In the genomic region with DNA sequence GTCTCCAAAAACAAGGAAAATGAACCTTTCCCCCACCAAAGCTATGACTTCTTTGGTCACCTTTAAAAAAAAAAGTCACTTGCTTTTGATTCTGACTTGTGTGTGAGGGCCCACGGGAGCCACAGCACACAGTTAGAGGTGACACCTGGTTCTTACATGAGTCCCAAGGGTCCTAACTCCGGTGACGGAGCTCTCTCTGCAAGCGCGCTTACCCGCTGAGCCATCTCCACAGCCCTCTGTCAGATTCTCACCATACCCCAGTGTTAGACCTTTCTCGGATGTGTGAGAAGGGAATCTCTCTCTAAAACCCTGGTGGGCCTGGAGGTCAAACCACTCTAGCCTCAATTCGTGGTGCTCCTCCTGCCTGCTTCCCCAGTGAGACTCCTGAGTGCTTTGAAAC, we compare ENCODE assay signal across 14 mouse cellular contexts. TPM values are rescaled to one million over a fixed set of nuclear protein-coding genes. Genes with fewer than 3 reads are reported as not detected.
DNase-seq lines count a peak whose midpoint lies in the region; ATAC-seq and TF ChIP-seq lines count a peak whose summit lies in the region.
"Had no signal": no experiment of that assay in that cellular context is flagged by ENCODE, and none has a peak within 500 bp of the region (broad histone marks: within the 10 kb centered on the region; RNA-seq: fewer than 3 reads in every experiment).

No protein-coding gene starts in this region.

- H3K4me3 ChIP-seq in gastrocnemius, adult 2 months: peak overlapping the region; percentile 60
- no peak overlapping the region for H3K4me3 ChIP-seq in kidney, adult 2 months (ENCODE audit: insufficient read depth, low read depth, low read length)
- H3K4me3 ChIP-seq in lung, embryonic 16.5 days (ENCODE audit: low read length): no peak overlapping the region
- H3K4me3 ChIP-seq in lung, adult 2 months (replicated peaks; ENCODE audit: extremely low read depth, low read depth, low read length): no peak overlapping the region
- peak overlapping the region; percentile 52; the same call in 1 of the 2 replicates for H3K4me3 ChIP-seq in macrophage (ENCODE audit: inconsistent target)
- no peak overlapping the region for H3K4me3 ChIP-seq in midbrain, embryonic 10.5 days
- H3K4me3 ChIP-seq: forebrain, embryonic 15.5 days; hindbrain, embryonic 15.5 days; limb, embryonic 13.5 days; midbrain, embryonic 12.5 days had no signal

- no peak for TF ChIP-seq POLR2A in kidney, adult 2 months (IDR thresholded peaks at IDR 0.05; ENCODE audit: low read depth, low read length)
- no peak for TF ChIP-seq POLR2A in lung, adult 2 months (IDR thresholded peaks at IDR 0.05; ENCODE audit: borderline replicate concordance, extremely low read depth, low read depth, low read length)

- no peaks in the 10 kb centered on the region; the same call in 1 of the 2 replicates for H3K36me3 ChIP-seq in kidney, adult 2 months (ENCODE audit: control insufficient read depth, insufficient read depth, low read length)
- H3K36me3 ChIP-seq in lung, embryonic 16.5 days (ENCODE audit: control insufficient read depth, insufficient read depth, low read length): peaks cover 10% of the 10 kb centered on the region
- peaks cover 10% of the 10 kb centered on the region for H3K36me3 ChIP-seq in macrophage (ENCODE audit: inconsistent target)
- peaks cover 68% of the 10 kb centered on the region for H3K36me3 ChIP-seq in midbrain, embryonic 10.5 days

- intact Hi-C loops in gastrocnemius, adult 2 months (cut with DNase I): no loop called here

- no peaks in the 10 kb centered on the region for H3K27me3 ChIP-seq in kidney, adult 2 months (replicated peaks; ENCODE audit: control insufficient read depth, insufficient read depth, low read length)
- no peaks in the 10 kb centered on the region for H3K27me3 ChIP-seq in lung, embryonic 16.5 days (ENCODE audit: control insufficient read depth, insufficient read depth, low read depth, low read length)
- H3K27me3 ChIP-seq in midbrain, embryonic 10.5 days (ENCODE audit: low read depth, poor library complexity, severe bottlenecking): no peaks in the 10 kb centered on the region
- H3K27me3 ChIP-seq: forebrain, embryonic 15.5 days; hindbrain, embryonic 15.5 days; limb, embryonic 13.5 days; midbrain, embryonic 12.5 days had no signal

- ATAC-seq in lung, embryonic 16.5 days (ENCODE audit: low read depth): no peak
- ATAC-seq: forebrain, embryonic 15.5 days had no signal

- no peak overlapping the region for H3K9ac ChIP-seq in lung, embryonic 16.5 days (ENCODE audit: low read length)
- H3K9ac ChIP-seq: forebrain, embryonic 15.5 days; hindbrain, embryonic 15.5 days; limb, embryonic 13.5 days; midbrain, embryonic 12.5 days had no signal

- no peak for DNase-seq in gastrocnemius, adult 2 months
- DNase-seq in gastrocnemius, postnatal 4 days (ENCODE audit: low spot score in 2 of 2): no peak
- DNase-seq in kidney, adult 2 months: no peak
- no peak for DNase-seq in kidney, adult 8-10 months
- no peak for DNase-seq in lung, adult 2 months
- DNase-seq in midbrain, embryonic 10.5 days (ENCODE audit: low spot score): no peak
- DNase-seq: cerebellum, postnatal 14 days; layer of hippocampus, adult 9-11 months had no signal

- H3K79me2 ChIP-seq in macrophage (ENCODE audit: inconsistent target): peaks cover 100% of the 10 kb centered on the region

- 83% methylated on average over 8 of the region's 8 CpGs for WGBS in kidney, adult 2 months
- 90% methylated on average over 8 of the region's 8 CpGs for WGBS in lung, embryonic 16.5 days
- 78% methylated on average over 8 of the region's 8 CpGs for WGBS in lung, adult 2 months
- WGBS in macrophage (ENCODE audit: missing documents): 69% methylated on average over 8 of the region's 8 CpGs
- 94% methylated on average over 8 of the region's 8 CpGs for WGBS in midbrain, embryonic 10.5 days

- H3K4me2 ChIP-seq in lung, embryonic 16.5 days (ENCODE audit: low read depth, low read length): no peak overlapping the region
- H3K4me2 ChIP-seq: forebrain, embryonic 15.5 days; hindbrain, embryonic 15.5 days; limb, embryonic 13.5 days; midbrain, embryonic 12.5 days had no signal

- TF ChIP-seq CTCF in gastrocnemius, adult 2 months (IDR thresholded peaks at IDR 0.05): no peak
- no peak for TF ChIP-seq CTCF in kidney, adult 2 months (conservative IDR thresholded peaks at IDR 0.05; ENCODE audit: insufficient read depth, insufficient read length, low read depth, low read length)
- TF ChIP-seq CTCF in lung, adult 2 months (IDR thresholded peaks at IDR 0.05; ENCODE audit: insufficient read depth, low read length): no peak

- no peaks in the 10 kb centered on the region for H3K9me3 ChIP-seq in lung, embryonic 16.5 days (ENCODE audit: control insufficient read depth, low read length)
- no peaks in the 10 kb centered on the region for H3K9me3 ChIP-seq in midbrain, embryonic 10.5 days (replicated peaks)
- H3K9me3 ChIP-seq: forebrain, embryonic 15.5 days; hindbrain, embryonic 15.5 days; limb, embryonic 13.5 days; midbrain, embryonic 12.5 days had no signal

- peak overlapping the region; percentile 83 for H3K27ac ChIP-seq in gastrocnemius, adult 2 months
- H3K27ac ChIP-seq in kidney, adult 2 months (ENCODE audit: insufficient read depth, low read depth, low read length): peak overlapping the region; percentile 74
- H3K27ac ChIP-seq in lung, embryonic 16.5 days (ENCODE audit: low read length): peak overlapping the region; percentile 61
- peak overlapping the region; percentile 98 for H3K27ac ChIP-seq in macrophage
- H3K27ac ChIP-seq in midbrain, embryonic 10.5 days (replicated peaks): no peak overlapping the region
- H3K27ac ChIP-seq: forebrain, embryonic 15.5 days; hindbrain, embryonic 15.5 days; limb, embryonic 13.5 days; midbrain, embryonic 12.5 days had no signal

- peaks cover 15% of the 10 kb centered on the region for H3K4me1 ChIP-seq in kidney, adult 2 months (ENCODE audit: control insufficient read depth, insufficient read depth, low read length)
- H3K4me1 ChIP-seq in lung, embryonic 16.5 days (replicated peaks; ENCODE audit: control insufficient read depth, insufficient read depth, low read length): peaks cover 16% of the 10 kb centered on the region; the same call in 1 of the 2 replicates
- peaks cover 23% of the 10 kb centered on the region for H3K4me1 ChIP-seq in lung, adult 2 months (ENCODE audit: control insufficient read depth, insufficient read depth, low read length)
- H3K4me1 ChIP-seq in midbrain, embryonic 10.5 days: peaks cover 9% of the 10 kb centered on the region

RNA-seq across cellular contexts. Expression of gene Arpc3, which starts 5.8 kb away (rescaled TPM):
- 10 to 100 TPM; 45.2 to 62.8 TPM for total RNA-seq in gastrocnemius, adult 2 months (2021)
- 100 to 1,000 TPM in 1 of 2 experiments, 10 to 100 TPM in 1; 99.0 to 107 TPM for total RNA-seq in gastrocnemius, postnatal 4 days (2021)
- polyA plus RNA-seq in kidney, adult 2 months (2012; rRNA removed): 141 and 195 TPM in 2 replicates
- 158 and 162 TPM in 2 replicates for polyA plus RNA-seq in lung, embryonic 16.5 days (2015; fragmentation: Nextera tagmentation; extraction: Ambion mirVana)
- 114 and 144 TPM in 2 replicates for polyA plus RNA-seq in lung, adult 2 months (2012; rRNA removed)
- total RNA-seq in macrophage (2018; cell fraction: chromatin; rRNA removed): 100 to 1,000 TPM; 128 to 449 (median 189) TPM
- 100 to 1,000 TPM; 567 to 868 (median 701) TPM for total RNA-seq in macrophage (2018; cell fraction: cytosol; rRNA removed)
- total RNA-seq in macrophage (2018; cell fraction: nucleus; rRNA removed): 100 to 1,000 TPM; 137 to 276 (median 167) TPM
- 1,088 to 1,432 TPM (median 1,117 TPM) in 3 replicates for polyA plus RNA-seq in macrophage (2018)
- polyA plus RNA-seq in midbrain, embryonic 10.5 days (2016; fragmentation: Nextera tagmentation; extraction: Ambion mirVana): 88.6 and 103 TPM in 2 replicates

RNA-seq across cellular contexts. Expression of gene Anapc7, which starts 24.0 kb away (rescaled TPM):
- total RNA-seq in gastrocnemius, adult 2 months (2021): 10 to 100 TPM; 14.3 to 16.8 TPM
- total RNA-seq in gastrocnemius, postnatal 4 days (2021): 10 to 100 TPM; 32.1 to 40.0 TPM
- 30.3 and 33.5 TPM in 2 replicates for polyA plus RNA-seq in kidney, adult 2 months (2012; rRNA removed)
- 42.8 and 44.0 TPM in 2 replicates for polyA plus RNA-seq in lung, embryonic 16.5 days (2015; fragmentation: Nextera tagmentation; extraction: Ambion mirVana)
- 17.9 and 20.5 TPM in 2 replicates for polyA plus RNA-seq in lung, adult 2 months (2012; rRNA removed)
- 10 to 100 TPM; 24.4 to 61.6 (median 37.0) TPM for total RNA-seq in macrophage (2018; cell fraction: chromatin; rRNA removed)
- 10 to 100 TPM; 16.6 to 27.6 (median 21.9) TPM for total RNA-seq in macrophage (2018; cell fraction: cytosol; rRNA removed)
- 10 to 100 TPM; 15.7 to 48.8 (median 28.5) TPM for total RNA-seq in macrophage (2018; cell fraction: nucleus; rRNA removed)
- 25.3 to 29.1 TPM (median 26.9 TPM) in 3 replicates for polyA plus RNA-seq in macrophage (2018)
- polyA plus RNA-seq in midbrain, embryonic 10.5 days (2016; fragmentation: Nextera tagmentation; extraction: Ambion mirVana): 53.9 and 57.7 TPM in 2 replicates

RNA-seq across cellular contexts. Expression of gene Fam216a, which starts 25.3 kb away (rescaled TPM):
- total RNA-seq in gastrocnemius, adult 2 months (2021): 1 to 10 TPM; 4.9 to 5.5 TPM
- 10 to 100 TPM; 16.9 to 18.3 TPM for total RNA-seq in gastrocnemius, postnatal 4 days (2021)
- polyA plus RNA-seq in kidney, adult 2 months (2012; rRNA removed): 20.7 and 20.8 TPM in 2 replicates
- polyA plus RNA-seq in lung, embryonic 16.5 days (2015; fragmentation: Nextera tagmentation; extraction: Ambion mirVana): 65.2 and 66.5 TPM in 2 replicates
- polyA plus RNA-seq in lung, adult 2 months (2012; rRNA removed): 18.9 and 22.5 TPM in 2 replicates
- 1 to 10 TPM in 18 of 26 experiments, under 1 TPM in 5, not detected in 3; 0.55 to 7.8 (median 1.9) TPM for total RNA-seq in macrophage (2018; cell fraction: chromatin; rRNA removed)
- 1 to 10 TPM; 3.1 to 7.5 (median 4.5) TPM for total RNA-seq in macrophage (2018; cell fraction: cytosol; rRNA removed)
- total RNA-seq in macrophage (2018; cell fraction: nucleus; rRNA removed): 1 to 10 TPM in 24 of 26 experiments, under 1 TPM in 2; 0.83 to 5.4 (median 2.4) TPM
- 3.7 to 8.8 TPM (median 5.3 TPM) in 3 replicates for polyA plus RNA-seq in macrophage (2018)
- polyA plus RNA-seq in midbrain, embryonic 10.5 days (2016; fragmentation: Nextera tagmentation; extraction: Ambion mirVana): 85.5 and 98.8 TPM in 2 replicates

RNA-seq across cellular contexts. Expression of gene Gpn3, which starts 25.8 kb away (rescaled TPM):
- 10 to 100 TPM; 22.1 to 28.5 TPM for total RNA-seq in gastrocnemius, adult 2 months (2021)
- 10 to 100 TPM; 22.2 to 22.8 TPM for total RNA-seq in gastrocnemius, postnatal 4 days (2021)
- polyA plus RNA-seq in kidney, adult 2 months (2012; rRNA removed): 28.2 and 28.8 TPM in 2 replicates
- 76.2 and 76.8 TPM in 2 replicates for polyA plus RNA-seq in lung, embryonic 16.5 days (2015; fragmentation: Nextera tagmentation; extraction: Ambion mirVana)
- polyA plus RNA-seq in lung, adult 2 months (2012; rRNA removed): 42.4 and 57.6 TPM in 2 replicates
- 10 to 100 TPM in 15 of 26 experiments, 1 to 10 TPM in 11; 2.5 to 24.2 (median 10.4) TPM for total RNA-seq in macrophage (2018; cell fraction: chromatin; rRNA removed)
- 10 to 100 TPM in 21 of 26 experiments, 1 to 10 TPM in 5; 8.3 to 17.8 (median 12.5) TPM for total RNA-seq in macrophage (2018; cell fraction: cytosol; rRNA removed)
- total RNA-seq in macrophage (2018; cell fraction: nucleus; rRNA removed): 10 to 100 TPM in 10 of 26 experiments, 1 to 10 TPM in 16; 3.8 to 23.8 (median 8.4) TPM
- polyA plus RNA-seq in macrophage (2018): 16.3 to 20.4 TPM (median 16.8 TPM) in 3 replicates
- polyA plus RNA-seq in midbrain, embryonic 10.5 days (2016; fragmentation: Nextera tagmentation; extraction: Ambion mirVana): 76.9 and 82.9 TPM in 2 replicates

RNA-seq across cellular contexts. Expression of gene Vps29, which starts 43.3 kb away (rescaled TPM):
- 10 to 100 TPM; 35.0 to 46.0 TPM for total RNA-seq in gastrocnemius, adult 2 months (2021)
- 10 to 100 TPM; 74.3 to 85.5 TPM for total RNA-seq in gastrocnemius, postnatal 4 days (2021)
- 111 and 133 TPM in 2 replicates for polyA plus RNA-seq in kidney, adult 2 months (2012; rRNA removed)
- polyA plus RNA-seq in lung, embryonic 16.5 days (2015; fragmentation: Nextera tagmentation; extraction: Ambion mirVana): 210 and 225 TPM in 2 replicates
- polyA plus RNA-seq in lung, adult 2 months (2012; rRNA removed): 29.8 and 58.1 TPM in 2 replicates
- 100 to 1,000 TPM in 3 of 26 experiments, 10 to 100 TPM in 23; 47.7 to 112 (median 75.0) TPM for total RNA-seq in macrophage (2018; cell fraction: chromatin; rRNA removed)
- 100 to 1,000 TPM; 133 to 192 (median 154) TPM for total RNA-seq in macrophage (2018; cell fraction: cytosol; rRNA removed)
- 100 to 1,000 TPM in 7 of 26 experiments, 10 to 100 TPM in 19; 56.8 to 130 (median 86.8) TPM for total RNA-seq in macrophage (2018; cell fraction: nucleus; rRNA removed)
- 234 to 353 TPM (median 252 TPM) in 3 replicates for polyA plus RNA-seq in macrophage (2018)
- 218 and 220 TPM in 2 replicates for polyA plus RNA-seq in midbrain, embryonic 10.5 days (2016; fragmentation: Nextera tagmentation; extraction: Ambion mirVana)

Comparison
In these comparisons a context has a peak if more than half of its experiments do, and no peak if none do; other contexts are left out.
1. H3K4me3 ChIP-seq: peak in gastrocnemius, adult 2 months (single experiment) and macrophage (single experiment); none in kidney, adult 2 months (single experiment), lung, embryonic 16.5 days (single experiment), lung, adult 2 months (single experiment) and midbrain, embryonic 10.5 days (single experiment).